Comparison of ENCODE assay signal across 8 mouse cellular contexts in genomic region chr2:166805250-166806172, GRCm38 (mm10). TPM values are rescaled to one million over a fixed set of nuclear protein-coding genes. Genes with fewer than 3 reads are reported as not detected.
DNase-seq lines count a peak whose midpoint lies in the region; ATAC-seq lines count a peak whose summit lies in the region.

TSS of gene Arfgef2 (plus strand) at chr2:166805588.

- peak; percentile 92 for ATAC-seq in megakaryocyte, adult 5-6 weeks (ENCODE audit: poor library complexity, severe bottlenecking)

- DNase-seq in adipocyte (ENCODE audit: low spot score) = peak; percentile 91
- peak; percentile 96 for DNase-seq in embryo, embryonic 10 days (ENCODE audit: low spot score)
- DNase-seq in gastrocnemius, postnatal 10 days = peak; percentile 88
- DNase-seq in induced T-regulatory cell, adult 2 months (ENCODE audit: low read depth) = peak; percentile 95
- DNase-seq in left cerebral cortex, adult 8-10 months (ENCODE audit: low spot score in 2 of 2) = peak; percentile 70 to 88
- peak; percentile 89 for DNase-seq in right cerebral cortex, adult 18-20 months
- peak; percentile 78 for DNase-seq in urinary bladder, adult 2 months (ENCODE audit: low spot score)

RNA-seq across cellular contexts. Expression of gene Arfgef2, which starts in this region (rescaled TPM):
- 10 to 100 TPM; 18.8 to 22.8 TPM for total RNA-seq in gastrocnemius, postnatal 10 days (2021)
- 10 to 100 TPM; 60.0 to 78.0 (median 67.7) TPM for total RNA-seq in left cerebral cortex, adult 8-10 months (2022)
- total RNA-seq in megakaryocyte, adult 5-6 weeks (2015) = 13.0 and 13.9 TPM in 2 replicates
- total RNA-seq in megakaryocyte, adult 5-6 weeks (2017) = 11.5 and 18.7 TPM in 2 replicates
- 10.4 and 11.6 TPM in 2 replicates for polyA plus RNA-seq in urinary bladder, adult 2 months (2012; rRNA removed)

Comparison
In these comparisons a context has a peak if more than half of its experiments do, and no peak if none do; other contexts are left out.
1. Peak in every context shown above with its lines: DNase-seq and ATAC-seq.